Mouse (Mus musculus) lung, adult 18-20 months (tissue): ENCODE measurements around the gene Med13l.
"Not testable (repeated sequence)": the region's sequence is repeated elsewhere in the genome, so short reads cannot be mapped to it uniquely, and the experiment has no call there.

Source experiments
- DNase-seq, 2 experiments: peaks; one replicate each; pipeline ENCODE4 v3.0.0; 2022; ENCODE audit warnings: mixed read lengths in 2 of 2

Gene Med13l

GRCm38 (mm10) chr5:118633106-118633505, 72.6 kb downstream of the Med13l start:
- no peak for DNase-seq

GRCm38 (mm10) chr5:118635476-118636187, 75.2 kb downstream of the Med13l start:
- DNase-seq: no peak

GRCm38 (mm10) chr5:118636399-118637369, 76.2 kb downstream of the Med13l start:
- no peak for DNase-seq

- no peak for DNase-seq
These were observed 77.5 kb downstream of the Med13l start for GRCm38 (mm10) chr5:118637931-118638330.

- no peak for DNase-seq
These were observed 78.1 kb downstream of the Med13l start for GRCm38 (mm10) chr5:118638534-118639109.

GRCm38 (mm10) chr5:118639117-118639707, 78.7 kb downstream of the Med13l start:
- no peak for DNase-seq

- no peak for DNase-seq
These were observed 83.6 kb downstream of the Med13l start for GRCm38 (mm10) chr5:118644041-118644440.

GRCm38 (mm10) chr5:118644511-118644910, 84.0 kb downstream of the Med13l start:
- no peak for DNase-seq

- no peak for DNase-seq
These were observed 84.8 kb downstream of the Med13l start for GRCm38 (mm10) chr5:118645196-118645805.

GRCm38 (mm10) chr5:118646897-118647296, 86.4 kb downstream of the Med13l start:
- no peak for DNase-seq

GRCm38 (mm10) chr5:118647384-118647783, 86.9 kb downstream of the Med13l start:
- no peak for DNase-seq

- DNase-seq: no peak
These were observed 88.9 kb downstream of the Med13l start for GRCm38 (mm10) chr5:118649215-118650006.

GRCm38 (mm10) chr5:118650007-118650548, 89.6 kb downstream of the Med13l start:
- DNase-seq: no peak

- DNase-seq: peak in 1 of 2 experiments; percentile 26
These were observed 90.3 kb downstream of the Med13l start for GRCm38 (mm10) chr5:118650746-118651145.

- no peak for DNase-seq
These were observed 92.1 kb downstream of the Med13l start for GRCm38 (mm10) chr5:118652611-118653010.

GRCm38 (mm10) chr5:118653119-118653518, 92.6 kb downstream of the Med13l start:
- not testable (repeated sequence) for DNase-seq

GRCm38 (mm10) chr5:118654599-118654998, 94.1 kb downstream of the Med13l start:
- DNase-seq: no peak

- DNase-seq: peak in 1 of 2 experiments; percentile 44
These were observed 94.5 kb downstream of the Med13l start for GRCm38 (mm10) chr5:118655025-118655424.

GRCm38 (mm10) chr5:118655428-118655827, 94.9 kb downstream of the Med13l start:
- DNase-seq: no peak

- DNase-seq: no peak
These were observed 95.5 kb downstream of the Med13l start for GRCm38 (mm10) chr5:118655966-118656365.

GRCm38 (mm10) chr5:118658256-118658837, 97.9 kb downstream of the Med13l start:
- no peak for DNase-seq
